Mouse (Mus musculus) thymus, adult 2 months (tissue): ENCODE measurements around the gene Fank1. TPM values are rescaled to one million over a fixed set of nuclear protein-coding genes. Genes with fewer than 3 reads are reported as not detected.
"Not testable (repeated sequence)": the region's sequence is repeated elsewhere in the genome, so short reads cannot be mapped to it uniquely, and the experiment has no call there.

Experiments used
- DNase-seq: peaks from one replicate; pipeline ENCODE4 v3.0.0; 2021
- H3K27ac ChIP-seq: fragments of 200-500 bp; 2 replicates; pipeline ENCODE4 v1.5.1; 2012; ENCODE audit warnings: low read length, control low read depth; ENCODE audit not compliant: control insufficient read depth, insufficient read depth
- H3K27me3 ChIP-seq: fragments of 200-500 bp; 2 replicates; pipeline ENCODE4 v1.6.1; 2012; ENCODE audit warnings: mild to moderate bottlenecking, low read length, moderate library complexity, mixed read lengths; ENCODE audit not compliant: control insufficient read depth, insufficient read depth
- H3K36me3 ChIP-seq: fragments of 200-500 bp; 2 replicates; pipeline ENCODE4 v1.6.1; 2012; ENCODE audit warnings: mild to moderate bottlenecking, low read length, moderate library complexity; ENCODE audit not compliant: control insufficient read depth, insufficient read depth
- H3K4me1 ChIP-seq: fragments of 200-500 bp; replicated peaks from 2 replicates; pipeline ENCODE4 v1.6.1; 2012; ENCODE audit warnings: low read length; ENCODE audit not compliant: control insufficient read depth, insufficient read depth
- H3K4me3 ChIP-seq: fragments of 200-500 bp; 2 replicates; pipeline ENCODE4 v1.5.1; 2012; ENCODE audit warnings: mild to moderate bottlenecking, low read length, control low read depth, moderate library complexity; ENCODE audit not compliant: control insufficient read depth, insufficient read depth
- CTCF ChIP-seq: fragments of 200-500 bp; IDR thresholded peaks from 2 replicates; pipeline ENCODE4 v1.5.1; 2012; ENCODE audit warnings: mild to moderate bottlenecking, control low read depth, low read length, moderate library complexity, borderline replicate concordance; ENCODE audit not compliant: control insufficient read depth, poor library complexity, insufficient read depth; ENCODE audit errors: extremely low read depth
- POLR2A ChIP-seq: fragments of 200-500 bp; IDR thresholded peaks from 2 replicates; pipeline ENCODE4 v1.6.1; 2012; ENCODE audit warnings: mild to moderate bottlenecking, low read length, control low read depth, moderate library complexity; ENCODE audit not compliant: control insufficient read depth, poor library complexity, insufficient read depth; ENCODE audit errors: extremely low read depth
- WGBS: fragments of 180-500 bp; shearing (Covaris S2); methylation state at CpG from one replicate; pipeline ENCODE4 v1.1.7; 2018; 5-methylcytosine and 5-hydroxymethylcytosine counted together
- polyA plus RNA-seq: library from polyadenylated mRNA; depleted of rRNA; stranded (reverse); fragments of >200 nt; gene quantifications from 2 replicates; pipeline ENCODE4 v1.2.3, GENCODE M21; 2012

Gene Fank1
- polyA plus RNA-seq, 1 experiment = 0.32 TPM

DNA sequence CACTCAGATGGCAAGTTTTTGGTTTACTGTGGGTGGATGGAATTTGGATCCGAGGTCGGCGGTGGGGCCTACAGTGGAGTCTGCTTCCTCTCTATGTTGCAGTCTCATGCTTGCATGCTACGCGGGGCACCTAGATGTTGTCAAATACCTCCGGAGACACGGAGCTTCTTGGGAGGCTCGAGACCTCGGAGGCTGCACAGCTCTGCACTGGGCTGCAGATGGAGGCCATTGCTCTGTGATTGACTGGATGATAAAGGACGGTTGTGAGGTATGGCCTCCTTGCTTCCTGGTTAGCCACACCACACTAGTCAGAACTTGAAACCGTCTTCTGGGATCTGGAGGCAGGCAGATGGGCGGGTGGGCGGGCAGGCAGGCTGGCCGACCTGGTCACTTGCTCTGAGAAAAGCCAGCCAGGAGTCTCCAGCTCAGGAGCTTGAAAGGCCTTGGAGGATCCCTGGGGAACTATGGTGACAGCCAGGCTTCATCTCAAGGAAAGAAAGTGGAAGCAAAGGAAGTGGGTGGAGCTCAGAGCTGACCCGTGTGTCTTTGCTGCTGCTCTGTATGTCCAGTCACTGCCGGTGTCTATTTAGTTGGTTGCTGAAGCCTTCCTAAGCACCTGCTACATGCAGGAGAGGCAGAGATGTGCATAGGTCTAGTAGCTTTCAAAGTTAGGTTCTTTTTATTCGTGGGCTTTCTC lies 100.1 kb downstream of the Fank1 start:
- DNase-seq = no peak
- no peaks in the 10 kb centered on the region for H3K36me3 ChIP-seq

GRCm38 (mm10) chr7:133879761-133880160 lies 103.1 kb downstream of the Fank1 start:
- H3K4me3 ChIP-seq = no peak overlapping the region
- TF ChIP-seq POLR2A = no peak
- no peaks in the 10 kb centered on the region for H3K4me1 ChIP-seq
- no peak overlapping the region for H3K27ac ChIP-seq
- WGBS = 95% methylated on average over 8 of the region's 8 CpGs
- no peaks in the 10 kb centered on the region for H3K36me3 ChIP-seq
- H3K27me3 ChIP-seq = no peaks in the 10 kb centered on the region
- DNase-seq = no peak

More for the DNA sequence above, 100.1 kb downstream of the Fank1 start:
- TF ChIP-seq POLR2A = no peak
- no peak overlapping the region for H3K4me3 ChIP-seq
- H3K27ac ChIP-seq = no peak overlapping the region
- no peaks in the 10 kb centered on the region for H3K27me3 ChIP-seq
- WGBS = 85% methylated on average over 17 of the region's 17 CpGs
- no peaks in the 10 kb centered on the region for H3K4me1 ChIP-seq

DNA sequence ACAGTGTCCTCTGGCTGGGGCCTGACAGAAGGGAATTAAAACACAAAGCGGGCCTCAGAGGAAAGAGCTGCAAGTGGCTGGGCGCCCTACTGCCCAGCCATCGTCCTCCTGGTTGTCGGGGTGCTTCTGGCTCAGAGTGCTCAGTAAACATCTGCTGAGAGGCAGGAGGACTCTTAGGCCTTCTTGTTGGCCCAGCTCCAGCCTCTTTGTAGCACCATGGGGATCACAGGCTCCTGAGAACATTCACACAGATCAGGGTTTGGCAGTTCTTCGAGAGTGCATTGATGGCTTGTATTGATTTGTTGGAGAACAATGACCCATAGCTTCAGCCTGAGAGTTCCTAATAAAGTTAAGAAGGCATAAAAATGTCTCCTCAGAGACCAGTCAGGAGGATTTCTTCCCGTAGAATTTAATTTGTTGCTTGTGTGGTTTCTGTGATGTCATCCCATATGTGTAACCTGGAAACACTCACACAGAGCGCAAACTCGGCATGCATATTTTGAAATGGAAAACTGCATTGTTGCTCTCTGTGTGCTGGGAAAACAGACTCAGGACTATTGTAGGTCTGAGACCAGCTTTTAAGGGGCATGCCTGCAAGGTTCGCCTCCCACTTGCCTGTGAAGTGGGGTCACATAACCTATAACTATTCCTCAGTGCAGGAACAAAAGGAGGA lies 108.2 kb downstream of the Fank1 start:
- WGBS = 94% methylated on average over 5 of the region's 9 CpGs
- H3K27me3 ChIP-seq, H3K4me1 ChIP-seq, H3K36me3 ChIP-seq, H3K27ac ChIP-seq, H3K4me3 ChIP-seq, DNase-seq: not testable (repeated sequence)

DNA sequence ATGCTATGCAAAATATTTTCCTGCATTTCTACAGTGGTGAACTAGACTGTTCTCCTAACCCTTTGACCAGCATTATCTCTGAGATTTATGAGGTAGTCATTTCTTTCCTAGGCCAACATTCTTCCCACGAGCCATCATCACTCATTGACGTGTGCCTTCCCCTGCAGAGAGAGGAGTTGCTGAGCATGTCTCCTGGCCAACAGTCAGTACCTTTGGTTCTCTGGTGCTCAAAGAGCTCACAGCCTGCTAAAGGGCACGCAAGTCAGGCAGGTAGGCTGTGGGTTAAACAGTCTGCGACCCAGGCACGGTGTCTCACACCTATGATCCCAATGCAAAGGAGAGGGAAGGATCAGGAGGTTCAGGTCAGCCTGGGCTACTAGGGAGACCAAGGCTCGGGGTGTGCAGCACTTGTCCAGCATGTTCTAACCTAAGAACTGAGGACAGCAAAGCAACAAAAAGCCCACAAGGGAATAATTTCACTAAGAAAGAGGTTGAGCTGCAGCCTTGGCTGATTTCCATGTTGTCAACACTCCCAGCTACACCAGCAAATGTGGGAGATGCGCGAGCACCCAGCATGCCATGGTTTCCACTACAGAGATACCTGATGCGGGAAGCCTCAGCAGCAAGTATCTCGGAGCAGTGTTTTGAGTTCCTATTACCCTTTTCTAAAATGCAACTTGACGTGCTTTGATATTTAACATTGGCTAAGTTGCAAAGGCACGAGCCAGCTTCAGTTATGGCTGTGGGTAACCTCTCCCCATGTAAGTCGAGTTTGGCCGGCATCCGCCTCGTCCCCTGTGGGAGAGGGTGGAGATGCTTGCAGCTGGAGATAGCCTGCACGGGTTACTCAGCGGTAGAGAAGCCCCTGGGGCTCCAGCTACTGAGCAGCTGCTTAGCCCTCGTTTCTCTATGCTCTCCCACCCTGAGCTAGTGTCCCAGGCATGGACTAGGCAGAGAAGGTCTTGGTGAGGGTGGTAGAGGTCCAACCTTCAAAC lies 112.6 kb downstream of the Fank1 start:
- H3K27me3 ChIP-seq = no peaks in the 10 kb centered on the region
- H3K4me3 ChIP-seq = no peak overlapping the region
- DNase-seq = no peak
- 88% methylated on average over 19 of the region's 19 CpGs for WGBS
- H3K36me3 ChIP-seq = no peaks in the 10 kb centered on the region
- no peaks in the 10 kb centered on the region for H3K4me1 ChIP-seq
- no peak overlapping the region for H3K27ac ChIP-seq
- TF ChIP-seq CTCF (no peak), POLR2A (no peak)

- H3K36me3 ChIP-seq = no peaks in the 10 kb centered on the region
- no peaks in the 10 kb centered on the region for H3K27me3 ChIP-seq
- no peak for DNase-seq
- TF ChIP-seq CTCF (no peak), POLR2A (no peak)
- H3K4me3 ChIP-seq = no peak overlapping the region
- no peak overlapping the region for H3K27ac ChIP-seq
- H3K4me1 ChIP-seq = no peaks in the 10 kb centered on the region
- WGBS = 94% methylated on average over 4 of the region's 4 CpGs
These were observed 113.3 kb downstream of the Fank1 start for GRCm38 (mm10) chr7:133889986-133890385.

- DNase-seq = no peak
- no peaks in the 10 kb centered on the region for H3K4me1 ChIP-seq
- no peak overlapping the region for H3K27ac ChIP-seq
- WGBS = 90% methylated on average over 9 of the region's 9 CpGs
- TF ChIP-seq CTCF (no peak), POLR2A (no peak)
- no peaks in the 10 kb centered on the region for H3K36me3 ChIP-seq
- H3K27me3 ChIP-seq = no peaks in the 10 kb centered on the region
- no peak overlapping the region for H3K4me3 ChIP-seq
These were observed 114.6 kb downstream of the Fank1 start for GRCm38 (mm10) chr7:133891298-133891697.
